Mouse (Mus musculus) midbrain, embryonic 11.5 days (tissue): ENCODE measurements around the gene Gm15013. TPM values are rescaled to one million over a fixed set of nuclear protein-coding genes. Genes with fewer than 3 reads are reported as not detected.
"Not testable (repeated sequence)": the region's sequence is repeated elsewhere in the genome, so short reads cannot be mapped to it uniquely, and the experiment has no call there.

Experiments
- ATAC-seq: fragments of 200-750 bp; cut with Nextera tagmentation; 2 replicates; pipeline ENCODE4 v1.8.0; 2017; ENCODE audit warnings: moderate TSS enrichment, moderate library complexity; ENCODE audit not compliant: low FRiP score
- DNase-seq: peaks from one replicate; pipeline ENCODE4 v3.0.0; 2015; ENCODE audit warnings: low spot score; ENCODE audit errors: missing footprints
- H3K27ac ChIP-seq: fragments of 300-500 bp; sonication (generic); 2 replicates; pipeline ENCODE4 v1.5.1; 2014; ENCODE audit warnings: low read depth, low read length
- H3K27me3 ChIP-seq: fragments of 300-500 bp; sonication (generic); 2 replicates; pipeline ENCODE4 v1.6.1; 2014; ENCODE audit warnings: mild to moderate bottlenecking, low read length, moderate library complexity, mixed read lengths; ENCODE audit not compliant: control insufficient read depth, insufficient read depth
- H3K36me3 ChIP-seq: fragments of 300-500 bp; sonication (generic); 2 replicates; pipeline ENCODE4 v1.6.1; 2014; ENCODE audit warnings: mild to moderate bottlenecking, low read length, moderate library complexity, mixed read lengths; ENCODE audit not compliant: control insufficient read depth, insufficient read depth
- H3K4me1 ChIP-seq: fragments of 300-500 bp; sonication (generic); 2 replicates; pipeline ENCODE4 v1.6.1; 2014; ENCODE audit warnings: low read length; ENCODE audit not compliant: control insufficient read depth, insufficient read depth
- H3K4me2 ChIP-seq: fragments of 300-500 bp; sonication (generic); 2 replicates; pipeline ENCODE4 v1.6.1; 2014; ENCODE audit warnings: mild to moderate bottlenecking, moderate library complexity
- H3K4me3 ChIP-seq: fragments of 300-500 bp; sonication (generic); 2 replicates; pipeline ENCODE4 v1.5.1; 2014; ENCODE audit warnings: low read depth, low read length
- H3K9ac ChIP-seq: fragments of 300-500 bp; sonication (generic); 2 replicates; pipeline ENCODE4 v1.6.1; 2014; ENCODE audit warnings: low read length
- H3K9me3 ChIP-seq: fragments of 300-500 bp; sonication (generic); 2 replicates; pipeline ENCODE4 v1.6.1; 2016; ENCODE audit warnings: low read length; ENCODE audit not compliant: control insufficient read depth
- WGBS: fragments of 180-500 bp; shearing (Covaris S2); extraction: QIAGEN DNeasy Blood & Tissue Kit; methylation state at CpG from one replicate; pipeline ENCODE4 v1.1.7; 2014; 5-methylcytosine and 5-hydroxymethylcytosine counted together
- polyA plus RNA-seq: library from polyadenylated mRNA; unstranded; fragments of >200 nt; fragmentation: Nextera tagmentation; extraction: Ambion mirVana; gene quantifications from 2 replicates; pipeline ENCODE4 v1.2.1, GENCODE M21; 2014

Gene Gm15013
- 0.34 TPM in 1 of 2 replicates, not detected in the other for polyA plus RNA-seq

- no peak within 1 kb of the TSS for H3K4me2 ChIP-seq
- no peak within 1 kb of the TSS for H3K27ac ChIP-seq
- WGBS, result 97% methylated on average over 8 of the region's 8 CpGs
- no peak within 1 kb of the TSS for H3K4me3 ChIP-seq
- no peaks in the 10 kb centered on the region for H3K36me3 ChIP-seq
- H3K9me3 ChIP-seq, result no peaks in the 10 kb centered on the region
- DNase-seq, result no peak
- no peaks in the 10 kb centered on the region for H3K27me3 ChIP-seq
- no peak for ATAC-seq
- no peaks in the 10 kb centered on the region for H3K4me1 ChIP-seq
- H3K9ac ChIP-seq, result no peak within 1 kb of the TSS
Measured at GRCm38 (mm10) chrX:139714381-139714780, at the start of gene Gm15013. Gene Gm15013, minus strand, starts transcription at chrX:139714481.

DNA sequence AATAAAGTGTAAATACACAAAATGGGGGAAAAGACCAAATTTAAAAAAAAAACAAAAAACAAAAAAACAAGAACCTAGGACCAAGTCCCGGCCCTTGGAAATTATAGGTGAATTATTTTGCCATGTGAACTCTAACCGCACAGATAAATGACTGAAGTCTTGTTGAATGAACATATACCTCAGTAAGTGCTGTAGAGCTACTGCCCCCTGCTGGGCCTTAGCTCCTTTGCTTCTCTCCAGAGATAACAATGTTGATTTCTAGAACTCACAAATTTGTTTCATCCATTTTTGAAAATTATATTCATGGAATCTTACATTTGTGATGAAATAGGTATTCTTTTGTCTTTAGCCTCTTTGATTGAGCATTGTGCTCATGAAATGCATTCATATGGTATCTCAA is 48.3 kb upstream of the Gm15013 start:
- H3K9me3 ChIP-seq, result no peaks in the 10 kb centered on the region
- H3K27ac ChIP-seq, result no peak overlapping the region
- H3K4me3 ChIP-seq, result no peak overlapping the region
- no peaks in the 10 kb centered on the region for H3K36me3 ChIP-seq
- no peak overlapping the region for H3K4me2 ChIP-seq
- ATAC-seq (no peak), DNase-seq (no peak)
- 87% methylated on average over 2 of the region's 2 CpGs for WGBS
- no peak overlapping the region for H3K9ac ChIP-seq
- H3K4me1 ChIP-seq, result no peaks in the 10 kb centered on the region
- no peaks in the 10 kb centered on the region for H3K27me3 ChIP-seq

GRCm38 (mm10) chrX:139758634-139759033 is 44.4 kb upstream of the Gm15013 start:
- not testable (repeated sequence) for H3K27ac ChIP-seq, H3K9me3 ChIP-seq, H3K9ac ChIP-seq, H3K27me3 ChIP-seq, H3K4me1 ChIP-seq, DNase-seq, H3K36me3 ChIP-seq, H3K4me3 ChIP-seq, ATAC-seq, H3K4me2 ChIP-seq
- 90% methylated on average over 3 of the region's 3 CpGs for WGBS

GRCm38 (mm10) chrX:139751855-139752254 is 37.6 kb upstream of the Gm15013 start:
- ATAC-seq (no peak), DNase-seq (no peak)
- no peaks in the 10 kb centered on the region for H3K4me1 ChIP-seq
- WGBS, result 0% methylated on average over 1 of the region's 1 CpGs
- no peak overlapping the region for H3K4me2 ChIP-seq
- H3K36me3 ChIP-seq, result no peaks in the 10 kb centered on the region
- H3K9ac ChIP-seq, result no peak overlapping the region
- no peak overlapping the region for H3K4me3 ChIP-seq
- H3K27ac ChIP-seq, result no peak overlapping the region
- H3K9me3 ChIP-seq, result no peaks in the 10 kb centered on the region
- H3K27me3 ChIP-seq, result no peaks in the 10 kb centered on the region

DNA sequence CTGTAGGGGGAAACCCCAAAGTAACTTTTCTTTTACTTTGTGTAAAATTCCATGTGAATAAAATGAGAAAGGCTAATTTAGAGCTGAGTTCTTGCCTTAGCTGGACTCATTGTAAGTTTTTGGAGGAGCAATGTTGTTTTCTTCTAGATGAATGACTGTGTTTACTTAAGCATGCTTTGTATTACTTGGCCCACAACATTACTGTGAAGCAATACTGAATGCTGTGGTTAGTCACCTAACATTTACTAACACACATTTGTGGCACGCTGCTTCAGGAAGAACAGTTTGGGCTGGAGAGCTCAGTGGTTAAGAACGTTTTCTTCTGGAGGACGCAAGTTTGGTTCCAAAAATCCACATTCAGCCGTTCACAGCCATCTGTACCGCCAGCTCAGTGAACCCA is 22.8 kb upstream of the Gm15013 start:
- DNase-seq, result no peak
- no peaks in the 10 kb centered on the region for H3K9me3 ChIP-seq
- H3K4me2 ChIP-seq, result no peak overlapping the region
- no peak overlapping the region for H3K27ac ChIP-seq
- WGBS, result 93% methylated on average over 5 of the region's 5 CpGs
- H3K9ac ChIP-seq, result no peak overlapping the region
- no peak overlapping the region for H3K4me3 ChIP-seq
- H3K36me3 ChIP-seq, result no peaks in the 10 kb centered on the region
- no peaks in the 10 kb centered on the region for H3K27me3 ChIP-seq
- no peak for ATAC-seq
- H3K4me1 ChIP-seq, result no peaks in the 10 kb centered on the region

- DNase-seq, result no peak
- no peak overlapping the region for H3K9ac ChIP-seq
- no peak overlapping the region for H3K27ac ChIP-seq
- ATAC-seq, result no peak
- no peak overlapping the region for H3K4me2 ChIP-seq
- no peak overlapping the region for H3K4me3 ChIP-seq
- H3K36me3 ChIP-seq, result no peaks in the 10 kb centered on the region
- H3K4me1 ChIP-seq, result no peaks in the 10 kb centered on the region
- WGBS, result 83% methylated on average over 3 of the region's 3 CpGs
- H3K9me3 ChIP-seq, result no peaks in the 10 kb centered on the region
- H3K27me3 ChIP-seq, result peaks cover 4% of the 10 kb centered on the region; the same call in 1 of the 2 replicates
Measured at GRCm38 (mm10) chrX:139730541-139730940, 16.3 kb upstream of the Gm15013 start.

GRCm38 (mm10) chrX:139722350-139722749 is 8.1 kb upstream of the Gm15013 start:
- Histone ChIP-seq H3K4me2 (no peak overlapping the region), H3K4me1 (no peaks in the 10 kb centered on the region), H3K27ac (no peak overlapping the region), H3K36me3 (no peaks in the 10 kb centered on the region), H3K27me3 (no peaks in the 10 kb centered on the region), H3K9me3 (no peaks in the 10 kb centered on the region), H3K9ac (no peak overlapping the region), H3K4me3 (no peak overlapping the region)
- ATAC-seq, result no peak
- 92% methylated on average over 2 of the region's 2 CpGs for WGBS
- DNase-seq, result no peak

- ATAC-seq (peak; percentile 99), DNase-seq (peak; percentile 95)
- Histone ChIP-seq H3K9ac (peak within 1 kb of the TSS; percentile 51; the same call in 1 of the 2 replicates), H3K27ac (no peak within 1 kb of the TSS), H3K4me1 (no peaks in the 10 kb centered on the region), H3K9me3 (no peaks in the 10 kb centered on the region), H3K27me3 (0 out of 2 replicates have a peak, but pooled peaks cover 2% of the 10 kb centered on the region), H3K4me2 (peak within 1 kb of the TSS; percentile 63), H3K36me3 (no peaks in the 10 kb centered on the region), H3K4me3 (peak within 1 kb of the TSS; percentile 45)
- 10% methylated on average over 42 of the region's 43 CpGs for WGBS
Measured at GRCm38 (mm10) chrX:139684775-139685695, 29.2 kb downstream of the Gm15013 start, which contains the start of gene Tbc1d8b. Gene Tbc1d8b, plus strand, starts transcription at chrX:139684996.

DNA sequence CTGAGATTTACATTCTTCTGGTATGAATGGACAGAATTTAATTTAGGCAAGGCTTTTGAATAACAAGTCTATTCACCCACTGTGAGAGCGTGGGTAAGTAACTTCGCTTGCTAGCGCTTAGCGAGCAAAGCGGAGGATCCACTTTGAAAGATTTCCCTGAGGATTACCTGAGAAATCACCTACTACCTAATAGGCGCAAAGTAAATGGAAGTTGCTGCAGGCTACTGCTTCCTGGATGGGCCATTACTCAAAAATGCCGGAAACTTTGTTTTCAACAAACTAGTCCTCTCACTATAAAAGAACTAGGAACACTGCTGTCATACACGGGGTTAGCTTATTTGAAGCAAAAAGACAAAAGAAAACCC is 29.9 kb downstream of the Gm15013 start:
- Histone ChIP-seq H3K36me3 (no peaks in the 10 kb centered on the region), H3K4me2 (peak overlapping the region; percentile 63), H3K27me3 (0 out of 2 replicates have a peak, but pooled peaks cover 2% of the 10 kb centered on the region), H3K4me3 (peak overlapping the region; percentile 45), H3K9me3 (no peaks in the 10 kb centered on the region), H3K27ac (no peak overlapping the region), H3K4me1 (no peaks in the 10 kb centered on the region), H3K9ac (peak overlapping the region; percentile 51; the same call in 1 of the 2 replicates)
- ATAC-seq (no peak; the same call in 1 of the 2 replicates), DNase-seq (no peak)
- 25% methylated on average over 8 of the region's 8 CpGs for WGBS
